Mouse (Mus musculus) kidney, adult 2 months (tissue): ENCODE data around the gene Rspo1.

ENCODE experiments used
- CTCF ChIP-seq: fragments of 200-500 bp; conservative IDR thresholded peaks from 2 replicates; pipeline ENCODE4 v1.5.1; 2011; ENCODE audit warnings: low read depth, mild to moderate bottlenecking, control low read depth, low read length, moderate library complexity, mixed read lengths; ENCODE audit not compliant: insufficient read depth, insufficient read length
- POLR2A ChIP-seq: fragments of 200-500 bp; IDR thresholded peaks from one replicate; pipeline ENCODE4 v1.6.1; 2011; ENCODE audit warnings: low read depth, low read length, control low read depth

DNA sequence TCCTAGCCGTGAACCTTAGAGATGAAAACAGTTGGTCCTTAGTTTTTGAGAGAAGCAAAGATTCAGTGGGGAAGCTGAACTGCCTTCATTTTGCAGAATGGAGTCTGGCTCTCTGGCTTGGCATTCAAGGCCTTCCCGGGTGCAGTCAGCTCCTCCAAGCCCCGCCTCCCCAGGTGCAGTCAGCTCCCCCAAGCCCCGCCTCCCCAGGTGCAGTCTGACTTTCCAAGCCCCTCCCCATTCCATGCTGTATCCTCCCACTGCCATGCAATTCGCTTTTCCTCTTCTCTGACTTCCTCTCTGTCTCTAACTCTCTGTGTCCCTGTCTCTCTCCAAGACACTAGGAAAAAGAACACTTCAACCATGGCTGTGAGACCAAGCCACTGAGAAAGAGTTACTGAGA lies 8.0 kb upstream of the Rspo1 start:
- TF ChIP-seq CTCF (no peak), POLR2A (no peak)
